Mouse (Mus musculus): ENCODE measurements around the gene Syk. TPM values are rescaled to one million over a fixed set of nuclear protein-coding genes. Genes with fewer than 3 reads are reported as not detected.

Gene Syk
- 1.4 and 1.8 TPM in 2 replicates for polyA plus RNA-seq (2015; fragmentation: Nextera tagmentation; extraction: Ambion mirVana)

GRCm38 (mm10) chr13:52582878-52583661 lies at the start of gene Syk:
Syk (plus strand) TSS chr13:52583173.
- Histone ChIP-seq H3K4me1 (peaks cover 12% of the 10 kb centered on the region), H3K27me3 (replicated peaks) (peaks cover 26% of the 10 kb centered on the region), H3K9me3 (no peaks in the 10 kb centered on the region), H3K4me2 (peak within 1 kb of the TSS; percentile 84), H3K9ac (peak within 1 kb of the TSS; percentile 6; the same call in 1 of the 2 replicates), H3K27ac (no peak within 1 kb of the TSS), H3K36me3 (replicated peaks) (no peaks in the 10 kb centered on the region), H3K4me3 (peak within 1 kb of the TSS; percentile 49)
- ATAC-seq (replicated peaks): peak; percentile 66
- WGBS: under 1% methylated on average over 63 of the region's 70 CpGs

GRCm38 (mm10) chr13:52533644-52534043 lies 49.3 kb upstream of the Syk start:
- no peaks in the 10 kb centered on the region for H3K9me3 ChIP-seq
- H3K27me3 ChIP-seq (replicated peaks): peaks cover 11% of the 10 kb centered on the region; the same call in 1 of the 2 replicates
- H3K4me2 ChIP-seq: no peak overlapping the region
- H3K36me3 ChIP-seq (replicated peaks): no peaks in the 10 kb centered on the region
- no peak overlapping the region for H3K27ac ChIP-seq
- H3K4me1 ChIP-seq: peaks cover 8% of the 10 kb centered on the region
- 84% methylated on average over 5 of the region's 5 CpGs for WGBS
- no peak overlapping the region for H3K9ac ChIP-seq
- no peak for ATAC-seq (replicated peaks)
- H3K4me3 ChIP-seq: no peak overlapping the region

GRCm38 (mm10) chr13:52535542-52535941 lies 47.4 kb upstream of the Syk start:
- no peaks in the 10 kb centered on the region for H3K9me3 ChIP-seq
- H3K27ac ChIP-seq: no peak overlapping the region
- WGBS: 8% methylated on average over 4 of the region's 4 CpGs
- H3K4me3 ChIP-seq: no peak overlapping the region
- H3K9ac ChIP-seq: no peak overlapping the region
- no peaks in the 10 kb centered on the region for H3K4me1 ChIP-seq
- H3K27me3 ChIP-seq (replicated peaks): peaks cover 7% of the 10 kb centered on the region; the same call in 1 of the 2 replicates
- no peak overlapping the region for H3K4me2 ChIP-seq
- no peak for ATAC-seq (replicated peaks)
- no peaks in the 10 kb centered on the region for H3K36me3 ChIP-seq (replicated peaks)

GRCm38 (mm10) chr13:52537754-52538587 lies 45.0 kb upstream of the Syk start:
- H3K4me2 ChIP-seq: no peak overlapping the region
- peaks cover 11% of the 10 kb centered on the region; the same call in 1 of the 2 replicates for H3K4me1 ChIP-seq
- H3K27me3 ChIP-seq (replicated peaks): peaks cover 7% of the 10 kb centered on the region; the same call in 1 of the 2 replicates
- H3K27ac ChIP-seq: no peak overlapping the region
- no peaks in the 10 kb centered on the region for H3K36me3 ChIP-seq (replicated peaks)
- no peak overlapping the region for H3K9ac ChIP-seq
- H3K4me3 ChIP-seq: no peak overlapping the region
- no peak for ATAC-seq (replicated peaks)
- 95% methylated on average over 26 of the region's 26 CpGs for WGBS
- H3K9me3 ChIP-seq: no peaks in the 10 kb centered on the region

- 92% methylated on average over 9 of the region's 9 CpGs for WGBS
- Histone ChIP-seq H3K9me3 (no peaks in the 10 kb centered on the region), H3K27ac (no peak overlapping the region), H3K4me1 (peaks cover 11% of the 10 kb centered on the region; the same call in 1 of the 2 replicates), H3K27me3 (replicated peaks) (peaks cover 7% of the 10 kb centered on the region; the same call in 1 of the 2 replicates), H3K9ac (no peak overlapping the region), H3K4me2 (no peak overlapping the region), H3K4me3 (no peak overlapping the region), H3K36me3 (replicated peaks) (no peaks in the 10 kb centered on the region)
- ATAC-seq (replicated peaks): no peak
Observed at GRCm38 (mm10) chr13:52538588-52539116, 44.3 kb upstream of the Syk start.

- peaks cover 11% of the 10 kb centered on the region; the same call in 1 of the 2 replicates for H3K4me1 ChIP-seq
- H3K27ac ChIP-seq: no peak overlapping the region
- 85% methylated on average over 6 of the region's 6 CpGs for WGBS
- H3K4me2 ChIP-seq: no peak overlapping the region
- no peaks in the 10 kb centered on the region for H3K36me3 ChIP-seq (replicated peaks)
- no peak for ATAC-seq (replicated peaks)
- H3K27me3 ChIP-seq (replicated peaks): peaks cover 4% of the 10 kb centered on the region; the same call in 1 of the 2 replicates
- H3K9ac ChIP-seq: no peak overlapping the region
- no peaks in the 10 kb centered on the region for H3K9me3 ChIP-seq
- H3K4me3 ChIP-seq: no peak overlapping the region
Observed at GRCm38 (mm10) chr13:52539461-52539860, 43.5 kb upstream of the Syk start.

- H3K4me2 ChIP-seq: no peak overlapping the region
- no peaks in the 10 kb centered on the region for H3K9me3 ChIP-seq
- H3K9ac ChIP-seq: no peak overlapping the region
- no peak overlapping the region for H3K27ac ChIP-seq
- H3K27me3 ChIP-seq (replicated peaks): no peaks in the 10 kb centered on the region
- H3K36me3 ChIP-seq (replicated peaks): no peaks in the 10 kb centered on the region
- no peak overlapping the region for H3K4me3 ChIP-seq
- WGBS: 62% methylated on average over 5 of the region's 5 CpGs
- H3K4me1 ChIP-seq: peaks cover 11% of the 10 kb centered on the region; the same call in 1 of the 2 replicates
- ATAC-seq (replicated peaks): no peak
Observed at GRCm38 (mm10) chr13:52541385-52542035, 41.5 kb upstream of the Syk start.

GRCm38 (mm10) chr13:52542036-52542526 lies 40.9 kb upstream of the Syk start:
- no peaks in the 10 kb centered on the region for H3K36me3 ChIP-seq (replicated peaks)
- no peak overlapping the region for H3K4me2 ChIP-seq
- no peak overlapping the region for H3K9ac ChIP-seq
- ATAC-seq (replicated peaks): no peak
- no peaks in the 10 kb centered on the region for H3K9me3 ChIP-seq
- no peak overlapping the region for H3K27ac ChIP-seq
- H3K4me3 ChIP-seq: no peak overlapping the region
- WGBS: 64% methylated on average over 8 of the region's 8 CpGs
- no peaks in the 10 kb centered on the region for H3K27me3 ChIP-seq (replicated peaks)
- H3K4me1 ChIP-seq: peaks cover 11% of the 10 kb centered on the region; the same call in 1 of the 2 replicates

- ATAC-seq (replicated peaks): no peak
- Histone ChIP-seq H3K27me3 (replicated peaks) (no peaks in the 10 kb centered on the region), H3K4me2 (no peak overlapping the region), H3K4me3 (no peak overlapping the region), H3K9me3 (no peaks in the 10 kb centered on the region), H3K9ac (no peak overlapping the region), H3K4me1 (peaks cover 11% of the 10 kb centered on the region; the same call in 1 of the 2 replicates), H3K36me3 (replicated peaks) (no peaks in the 10 kb centered on the region), H3K27ac (no peak overlapping the region)
- 63% methylated on average over 4 of the region's 4 CpGs for WGBS
Observed at GRCm38 (mm10) chr13:52542636-52543035, 40.3 kb upstream of the Syk start.

GRCm38 (mm10) chr13:52546288-52546687 lies 36.7 kb upstream of the Syk start:
- Histone ChIP-seq H3K27me3 (replicated peaks) (no peaks in the 10 kb centered on the region), H3K27ac (no peak overlapping the region), H3K4me3 (no peak overlapping the region), H3K36me3 (replicated peaks) (no peaks in the 10 kb centered on the region), H3K4me2 (no peak overlapping the region), H3K4me1 (peaks cover 8% of the 10 kb centered on the region; the same call in 1 of the 2 replicates), H3K9ac (no peak overlapping the region), H3K9me3 (no peaks in the 10 kb centered on the region)
- no peak for ATAC-seq (replicated peaks)
- WGBS: 75% methylated on average over 6 of the region's 6 CpGs

GRCm38 (mm10) chr13:52550690-52551193 lies 32.2 kb upstream of the Syk start:
- no peak overlapping the region for H3K9ac ChIP-seq
- no peaks in the 10 kb centered on the region for H3K4me1 ChIP-seq
- H3K27me3 ChIP-seq (replicated peaks): no peaks in the 10 kb centered on the region
- H3K27ac ChIP-seq: no peak overlapping the region
- H3K9me3 ChIP-seq: no peaks in the 10 kb centered on the region
- no peak for ATAC-seq (replicated peaks)
- no peaks in the 10 kb centered on the region for H3K36me3 ChIP-seq (replicated peaks)
- H3K4me3 ChIP-seq: no peak overlapping the region
- WGBS: 88% methylated on average over 5 of the region's 5 CpGs
- no peak overlapping the region for H3K4me2 ChIP-seq
